Mouse (Mus musculus): Measurements from ENCODE around the gene Igsf9b. TPM values are rescaled to one million over a fixed set of nuclear protein-coding genes. Genes with fewer than 3 reads are reported as not detected.

Igsf9b gene
- polyA plus RNA-seq, 1 experiment from 2014 or later = 5.9 TPM

DNA sequence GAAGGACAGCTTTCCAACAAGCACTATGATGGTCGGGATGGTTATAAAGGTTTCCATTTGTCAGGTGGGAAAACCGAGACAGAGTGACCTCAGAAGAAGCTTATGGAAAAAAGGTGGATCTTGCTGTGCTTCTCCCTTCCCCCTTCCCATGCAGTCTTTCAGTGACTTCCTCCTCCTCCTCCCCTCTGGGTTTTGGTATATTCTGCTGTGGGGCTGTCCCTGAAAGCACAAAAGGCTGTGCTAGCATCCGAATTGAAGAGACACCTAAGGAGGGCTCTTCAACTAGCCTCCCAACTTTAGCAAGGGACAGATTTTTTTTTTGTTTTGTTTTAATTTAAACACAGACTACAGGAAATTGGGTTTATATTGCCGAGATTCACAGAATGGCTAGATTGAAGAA lies 1.7 kb downstream of the Igsf9b start:
- H3K36me3 ChIP-seq (ENCODE audit: control insufficient read depth, insufficient read depth, low read length) = no peaks in the 10 kb centered on the region
- no peak overlapping the region for H3K27ac ChIP-seq (ENCODE audit: low read length)
- 10% methylated on average over 4 of the region's 4 CpGs for WGBS
- peak overlapping the region; percentile 84 for H3K4me2 ChIP-seq (replicated peaks; ENCODE audit: low read depth, low read length)
- H3K4me1 ChIP-seq (ENCODE audit: control insufficient read depth, insufficient read depth, low read length) = 0 out of 2 replicates have a peak, but pooled peaks cover 2% of the 10 kb centered on the region
- H3K4me3 ChIP-seq (ENCODE audit: low read depth, low read length) = peak overlapping the region; percentile 65
- H3K9me3 ChIP-seq (ENCODE audit: control insufficient read depth, low read depth, low read length) = no peaks in the 10 kb centered on the region
- no peak for ATAC-seq (ENCODE audit: insufficient number of reproducible peaks, insufficient read depth, low FRiP score, low read depth)
- no peak overlapping the region for H3K9ac ChIP-seq (replicated peaks; ENCODE audit: low read depth, low read length)
- 0 out of 2 replicates have a peak, but pooled peaks cover 9% of the 10 kb centered on the region for H3K27me3 ChIP-seq (ENCODE audit: control insufficient read depth, insufficient read depth, low read length)

DNA sequence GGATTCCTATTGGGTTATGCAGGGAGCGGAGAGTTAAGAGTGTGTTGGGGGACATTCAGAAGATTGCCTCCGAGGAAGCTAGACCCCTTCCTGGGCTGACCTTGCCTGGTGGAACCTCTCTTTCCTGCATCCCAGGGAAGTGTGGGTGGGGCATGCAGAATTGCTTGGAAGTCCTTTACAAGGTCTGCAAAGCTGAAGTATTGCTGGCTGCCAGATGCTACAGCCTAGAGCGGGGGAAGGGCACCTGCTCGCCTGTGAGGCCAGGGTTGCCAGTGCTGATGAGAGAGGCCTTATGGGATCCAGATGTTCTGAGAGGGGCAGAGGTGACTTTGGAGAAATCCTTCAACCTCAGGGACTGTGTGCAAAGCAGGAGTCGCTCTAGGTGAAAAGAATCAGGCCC lies 2.5 kb downstream of the Igsf9b start:
- H3K36me3 ChIP-seq (ENCODE audit: control insufficient read depth, insufficient read depth, low read length) = no peaks in the 10 kb centered on the region
- 46% methylated on average over 5 of the region's 5 CpGs for WGBS
- H3K4me1 ChIP-seq (ENCODE audit: control insufficient read depth, insufficient read depth, low read length) = 0 out of 2 replicates have a peak, but pooled peaks cover 2% of the 10 kb centered on the region
- no peak overlapping the region for H3K4me3 ChIP-seq (ENCODE audit: low read depth, low read length)
- no peaks in the 10 kb centered on the region for H3K9me3 ChIP-seq (ENCODE audit: control insufficient read depth, low read depth, low read length)
- 0 out of 2 replicates have a peak, but pooled peaks cover 9% of the 10 kb centered on the region for H3K27me3 ChIP-seq (ENCODE audit: control insufficient read depth, insufficient read depth, low read length)
- no peak overlapping the region for H3K4me2 ChIP-seq (replicated peaks; ENCODE audit: low read depth, low read length)
- H3K9ac ChIP-seq (replicated peaks; ENCODE audit: low read depth, low read length) = no peak overlapping the region
- no peak overlapping the region for H3K27ac ChIP-seq (ENCODE audit: low read length)
- no peak for ATAC-seq (ENCODE audit: insufficient number of reproducible peaks, insufficient read depth, low FRiP score, low read depth)

DNA sequence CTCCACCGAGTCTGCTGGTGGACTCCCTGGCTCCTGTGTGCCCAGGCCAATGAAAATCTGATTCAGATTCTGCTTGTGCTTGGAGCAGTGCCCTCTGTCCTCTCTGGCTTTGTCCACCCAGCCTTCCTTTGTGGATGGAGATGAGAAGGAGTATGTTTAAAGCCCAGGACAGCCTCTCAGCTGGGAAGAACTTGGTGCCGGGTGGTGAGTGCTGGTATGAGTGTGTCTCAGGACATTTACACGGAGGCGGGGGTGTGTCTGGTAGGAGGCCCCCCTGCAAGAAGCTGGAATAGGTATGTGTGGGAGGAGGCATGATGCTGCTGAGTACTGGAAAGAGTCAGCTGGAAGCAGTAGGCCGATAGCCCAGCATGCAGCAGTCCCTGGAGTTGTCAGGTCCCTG lies 3.3 kb downstream of the Igsf9b start:
- Histone ChIP-seq H3K27ac (ENCODE audit: low read length) (no peak overlapping the region), H3K36me3 (ENCODE audit: control insufficient read depth, insufficient read depth, low read length) (no peaks in the 10 kb centered on the region), H3K4me3 (ENCODE audit: low read depth, low read length) (no peak overlapping the region), H3K9me3 (ENCODE audit: control insufficient read depth, low read depth, low read length) (no peaks in the 10 kb centered on the region), H3K4me2 (replicated peaks; ENCODE audit: low read depth, low read length) (no peak overlapping the region), H3K9ac (replicated peaks; ENCODE audit: low read depth, low read length) (no peak overlapping the region), H3K4me1 (ENCODE audit: control insufficient read depth, insufficient read depth, low read length) (0 out of 2 replicates have a peak, but pooled peaks cover 2% of the 10 kb centered on the region), H3K27me3 (ENCODE audit: control insufficient read depth, insufficient read depth, low read length) (0 out of 2 replicates have a peak, but pooled peaks cover 9% of the 10 kb centered on the region)
- WGBS = 55% methylated on average over 5 of the region's 5 CpGs
- no peak for ATAC-seq (ENCODE audit: insufficient number of reproducible peaks, insufficient read depth, low FRiP score, low read depth)

DNA sequence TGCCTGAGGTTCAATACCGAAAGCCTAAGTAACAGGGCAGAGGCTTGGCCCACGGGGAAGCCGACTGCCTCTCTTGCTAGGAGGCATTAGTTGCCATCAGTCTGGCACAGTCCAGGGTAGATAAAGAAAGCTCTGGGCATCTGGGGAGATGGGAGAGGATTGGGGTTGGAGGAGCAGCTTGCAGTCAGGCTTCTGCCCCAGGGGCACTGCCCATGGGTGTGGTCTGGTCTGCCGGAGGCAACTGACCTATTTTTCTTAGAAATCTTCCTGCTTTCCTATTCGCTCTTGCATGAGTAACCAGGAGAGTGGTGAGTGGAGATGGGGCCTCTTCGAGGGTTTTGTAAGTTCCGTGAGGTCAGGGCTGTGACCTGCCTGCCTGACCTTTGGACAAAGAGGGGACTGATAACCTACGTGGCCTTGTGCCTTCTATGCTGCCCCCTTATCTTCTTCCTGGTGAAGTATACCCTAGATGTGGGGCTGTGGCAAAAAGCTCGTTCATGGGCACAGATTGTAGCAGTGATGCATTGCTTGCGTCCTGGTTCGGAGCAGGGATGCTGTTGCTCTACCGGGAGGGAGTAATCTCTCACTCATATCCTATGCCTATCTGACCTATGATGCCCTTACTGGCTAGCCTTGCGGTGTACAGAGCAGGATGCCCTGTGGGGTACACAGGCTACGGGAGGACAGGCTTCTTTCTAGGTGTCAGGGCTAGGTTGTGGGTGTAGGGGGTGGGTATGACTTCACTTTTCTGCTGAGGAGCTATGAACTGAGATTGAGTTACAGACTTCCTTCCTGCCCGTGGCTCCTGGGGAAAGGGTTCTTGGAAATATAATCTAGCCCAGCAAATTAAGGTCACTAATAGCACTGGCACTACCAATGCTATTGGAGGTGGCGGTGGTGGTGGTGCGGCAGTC lies 4.8 kb downstream of the Igsf9b start:
- WGBS = 52% methylated on average over 17 of the region's 17 CpGs
- Histone ChIP-seq H3K4me3 (ENCODE audit: low read depth, low read length) (no peak overlapping the region), H3K27me3 (ENCODE audit: control insufficient read depth, insufficient read depth, low read length) (0 out of 2 replicates have a peak, but pooled peaks cover 9% of the 10 kb centered on the region), H3K4me1 (ENCODE audit: control insufficient read depth, insufficient read depth, low read length) (0 out of 2 replicates have a peak, but pooled peaks cover 2% of the 10 kb centered on the region), H3K27ac (ENCODE audit: low read length) (no peak overlapping the region), H3K9ac (replicated peaks; ENCODE audit: low read depth, low read length) (no peak overlapping the region), H3K4me2 (replicated peaks; ENCODE audit: low read depth, low read length) (no peak overlapping the region), H3K36me3 (ENCODE audit: control insufficient read depth, insufficient read depth, low read length) (no peaks in the 10 kb centered on the region), H3K9me3 (ENCODE audit: control insufficient read depth, low read depth, low read length) (no peaks in the 10 kb centered on the region)
- no peak for ATAC-seq (ENCODE audit: insufficient number of reproducible peaks, insufficient read depth, low FRiP score, low read depth)

DNA sequence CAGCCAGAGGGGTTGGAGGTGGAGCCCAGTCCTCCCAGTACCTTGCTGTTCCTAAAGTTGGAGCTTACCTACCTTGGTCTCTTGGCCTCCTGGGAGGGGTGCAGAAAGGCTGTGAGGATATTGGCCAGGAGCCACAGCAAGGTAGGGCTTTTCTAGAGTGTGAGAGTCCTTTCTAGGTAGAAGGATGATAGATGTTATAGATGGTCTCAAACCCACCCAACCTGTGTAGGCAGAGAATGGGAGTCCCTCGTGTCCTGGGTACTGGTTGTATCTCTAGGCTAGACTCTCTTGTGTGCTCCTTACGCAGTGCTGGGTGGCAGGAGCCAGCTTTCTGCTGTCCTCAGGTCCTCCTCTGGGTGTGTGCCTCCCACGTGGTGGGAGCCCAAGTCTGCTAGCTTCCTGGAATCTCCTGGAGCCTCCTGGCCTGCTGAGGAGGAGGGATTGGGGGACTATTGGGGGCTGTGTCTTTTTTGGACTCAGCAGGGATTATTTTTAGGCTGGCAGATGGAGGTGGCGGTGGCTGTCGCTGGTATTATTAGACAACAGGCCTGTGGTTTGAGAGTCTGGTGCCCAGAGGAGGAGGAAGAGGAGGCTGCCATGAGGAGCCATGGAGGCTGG lies 5.6 kb downstream of the Igsf9b start:
- no peaks in the 10 kb centered on the region for H3K9me3 ChIP-seq (ENCODE audit: control insufficient read depth, low read depth, low read length)
- WGBS = 66% methylated on average over 5 of the region's 5 CpGs
- no peak overlapping the region for H3K4me3 ChIP-seq (ENCODE audit: low read depth, low read length)
- ATAC-seq (ENCODE audit: insufficient number of reproducible peaks, insufficient read depth, low FRiP score, low read depth) = no peak
- H3K4me1 ChIP-seq (ENCODE audit: control insufficient read depth, insufficient read depth, low read length) = 0 out of 2 replicates have a peak, but pooled peaks cover 2% of the 10 kb centered on the region
- H3K4me2 ChIP-seq (replicated peaks; ENCODE audit: low read depth, low read length) = no peak overlapping the region
- no peak overlapping the region for H3K9ac ChIP-seq (replicated peaks; ENCODE audit: low read depth, low read length)
- H3K27me3 ChIP-seq (ENCODE audit: control insufficient read depth, insufficient read depth, low read length) = 0 out of 2 replicates have a peak, but pooled peaks cover 9% of the 10 kb centered on the region
- H3K36me3 ChIP-seq (ENCODE audit: control insufficient read depth, insufficient read depth, low read length) = no peaks in the 10 kb centered on the region
- no peak overlapping the region for H3K27ac ChIP-seq (ENCODE audit: low read length)

DNA sequence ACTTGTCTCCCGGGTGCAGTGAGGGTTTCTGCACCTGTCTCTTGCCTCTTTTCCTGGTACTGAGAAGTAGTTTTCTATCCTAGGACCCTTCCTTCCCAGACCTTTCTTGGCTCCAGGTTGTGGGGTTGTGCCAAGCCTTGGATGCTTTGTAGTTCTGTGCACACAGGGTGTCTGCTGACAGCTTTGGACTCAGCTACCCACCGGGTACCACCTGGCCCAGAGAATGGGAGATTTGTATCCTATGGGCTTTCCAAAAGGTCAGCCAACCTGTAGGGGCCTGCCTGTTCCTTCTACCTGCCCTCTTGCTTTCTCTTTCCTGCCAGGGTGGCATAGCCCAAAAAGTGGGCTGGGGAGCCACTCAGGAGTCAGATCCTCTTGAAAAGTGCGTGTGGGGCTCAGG lies 6.5 kb downstream of the Igsf9b start:
- no peaks in the 10 kb centered on the region for H3K36me3 ChIP-seq (ENCODE audit: control insufficient read depth, insufficient read depth, low read length)
- 0 out of 2 replicates have a peak, but pooled peaks cover 6% of the 10 kb centered on the region for H3K27me3 ChIP-seq (ENCODE audit: control insufficient read depth, insufficient read depth, low read length)
- no peak overlapping the region for H3K4me3 ChIP-seq (ENCODE audit: low read depth, low read length)
- no peak overlapping the region for H3K9ac ChIP-seq (replicated peaks; ENCODE audit: low read depth, low read length)
- H3K27ac ChIP-seq (ENCODE audit: low read length) = no peak overlapping the region
- 0 out of 2 replicates have a peak, but pooled peaks cover 2% of the 10 kb centered on the region for H3K4me1 ChIP-seq (ENCODE audit: control insufficient read depth, insufficient read depth, low read length)
- no peaks in the 10 kb centered on the region for H3K9me3 ChIP-seq (ENCODE audit: control insufficient read depth, low read depth, low read length)
- ATAC-seq (ENCODE audit: insufficient number of reproducible peaks, insufficient read depth, low FRiP score, low read depth) = no peak
- H3K4me2 ChIP-seq (replicated peaks; ENCODE audit: low read depth, low read length) = no peak overlapping the region
- 62% methylated on average over 3 of the region's 3 CpGs for WGBS

DNA sequence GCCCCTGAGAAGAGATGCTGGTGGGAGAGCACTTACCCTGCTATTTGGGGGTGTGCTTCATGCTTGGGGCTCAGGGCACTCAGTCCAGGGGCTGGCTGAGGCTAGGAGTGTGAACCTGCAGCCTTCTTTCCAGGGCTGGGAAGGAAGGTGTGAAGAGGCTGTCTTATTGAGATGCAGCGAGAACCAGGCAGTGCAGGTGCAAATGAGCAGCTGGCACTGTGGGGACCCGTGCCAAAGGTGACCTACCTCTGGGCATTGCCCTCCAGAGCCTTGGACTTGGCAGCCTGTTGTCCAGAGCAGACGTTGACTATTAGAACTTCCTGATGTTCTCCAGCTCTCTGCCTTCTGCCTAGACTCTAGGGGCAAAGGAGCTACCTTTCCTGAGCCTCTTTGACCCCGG lies 7.6 kb downstream of the Igsf9b start:
- no peak overlapping the region for H3K4me3 ChIP-seq (ENCODE audit: low read depth, low read length)
- 20% methylated on average over 4 of the region's 4 CpGs for WGBS
- no peaks in the 10 kb centered on the region for H3K27me3 ChIP-seq (ENCODE audit: control insufficient read depth, insufficient read depth, low read length)
- H3K9ac ChIP-seq (replicated peaks; ENCODE audit: low read depth, low read length) = no peak overlapping the region
- H3K36me3 ChIP-seq (ENCODE audit: control insufficient read depth, insufficient read depth, low read length) = no peaks in the 10 kb centered on the region
- no peak overlapping the region for H3K4me2 ChIP-seq (replicated peaks; ENCODE audit: low read depth, low read length)
- no peak for ATAC-seq (ENCODE audit: insufficient number of reproducible peaks, insufficient read depth, low FRiP score, low read depth)
- no peak overlapping the region for H3K27ac ChIP-seq (ENCODE audit: low read length)
- H3K4me1 ChIP-seq (ENCODE audit: control insufficient read depth, insufficient read depth, low read length) = 0 out of 2 replicates have a peak, but pooled peaks cover 2% of the 10 kb centered on the region
- H3K9me3 ChIP-seq (ENCODE audit: control insufficient read depth, low read depth, low read length) = no peaks in the 10 kb centered on the region

DNA sequence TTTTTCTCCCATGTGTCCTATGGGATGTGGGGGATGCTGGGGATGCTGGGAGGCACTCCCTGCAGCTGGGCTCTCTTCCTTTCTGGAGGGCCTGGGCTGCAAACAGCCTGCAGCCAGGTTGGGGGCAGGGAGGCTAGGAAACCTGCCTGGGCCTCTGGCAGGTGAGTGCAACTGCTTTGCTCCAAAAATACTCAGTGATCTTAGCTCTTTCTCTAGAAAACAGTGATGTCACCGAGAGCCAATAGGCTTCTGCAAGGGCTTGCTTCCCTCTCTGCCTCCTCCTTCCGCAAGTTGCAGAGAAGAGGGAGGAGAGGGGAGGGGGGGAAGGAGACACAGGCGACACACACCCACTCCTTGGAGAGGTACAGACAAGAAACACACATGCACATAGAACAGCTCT lies 8.3 kb downstream of the Igsf9b start:
- H3K36me3 ChIP-seq (ENCODE audit: control insufficient read depth, insufficient read depth, low read length) = no peaks in the 10 kb centered on the region
- no peak for ATAC-seq (ENCODE audit: insufficient number of reproducible peaks, insufficient read depth, low FRiP score, low read depth)
- 19% methylated on average over 3 of the region's 3 CpGs for WGBS

More for the DNA sequence above, 8.3 kb downstream of the Igsf9b start:
- H3K4me1 ChIP-seq (ENCODE audit: control insufficient read depth, insufficient read depth, low read length) = 0 out of 2 replicates have a peak, but pooled peaks cover 2% of the 10 kb centered on the region
- H3K9me3 ChIP-seq (ENCODE audit: control insufficient read depth, low read depth, low read length) = no peaks in the 10 kb centered on the region
- H3K9ac ChIP-seq (replicated peaks; ENCODE audit: low read depth, low read length) = no peak overlapping the region
- H3K27ac ChIP-seq (ENCODE audit: low read length) = no peak overlapping the region
- H3K4me3 ChIP-seq (ENCODE audit: low read depth, low read length) = no peak overlapping the region
- no peak overlapping the region for H3K4me2 ChIP-seq (replicated peaks; ENCODE audit: low read depth, low read length)
- no peaks in the 10 kb centered on the region for H3K27me3 ChIP-seq (ENCODE audit: control insufficient read depth, insufficient read depth, low read length)
